Mouse (Mus musculus) forebrain, embryonic 14.5 days (tissue): ENCODE measurements around the gene Kcnc1. TPM values are rescaled to one million over a fixed set of nuclear protein-coding genes. Genes with fewer than 3 reads are reported as not detected.
A peak's percentile ranks its signal among the peaks of the same experiment; 100 is the strongest.

Experiments
- ATAC-seq: fragments of 200-750 bp; cut with Nextera tagmentation; 2 replicates; pipeline ENCODE4 v1.8.0; 2017; ENCODE audit warnings: mild to moderate bottlenecking, moderate library complexity
- DNase-seq: peaks from one replicate; pipeline ENCODE4 v3.0.0-alpha.2; 2015; ENCODE audit warnings: low spot score
- H3K27ac ChIP-seq: fragments of 300-500 bp; sonication (generic); 2 replicates; pipeline ENCODE4 v1.5.1; 2014; ENCODE audit warnings: low read depth, mild to moderate bottlenecking, control low read depth, low read length, moderate library complexity
- H3K27me3 ChIP-seq: fragments of 300-500 bp; sonication (generic); replicated peaks from 2 replicates; pipeline ENCODE4 v1.6.1; 2014; ENCODE audit warnings: low read length, control low read depth, mixed read lengths; ENCODE audit not compliant: control insufficient read depth, insufficient read depth
- H3K36me3 ChIP-seq: fragments of 300-500 bp; sonication (generic); 2 replicates; pipeline ENCODE4 v1.6.1; 2014; ENCODE audit warnings: low read length, control low read depth; ENCODE audit not compliant: control insufficient read depth, insufficient read depth
- H3K4me1 ChIP-seq: fragments of 300-500 bp; sonication (generic); 2 replicates; pipeline ENCODE4 v1.6.1; 2014; ENCODE audit warnings: antibody characterized with exemption, low read length, control low read depth; ENCODE audit not compliant: control insufficient read depth, insufficient read depth
- H3K4me2 ChIP-seq: fragments of 300-500 bp; sonication (generic); 2 replicates; pipeline ENCODE4 v1.6.1; 2014; ENCODE audit warnings: mild to moderate bottlenecking, control low read depth, low read length
- H3K4me3 ChIP-seq: fragments of 300-500 bp; sonication (generic); 2 replicates; pipeline ENCODE4 v1.5.1; 2014; ENCODE audit warnings: low read depth, low read length, control low read depth
- H3K9ac ChIP-seq: fragments of 300-500 bp; sonication (generic); 2 replicates; pipeline ENCODE4 v1.6.1; 2014; ENCODE audit warnings: mild to moderate bottlenecking, low read length, control low read depth, moderate library complexity
- H3K9me3 ChIP-seq: fragments of 300-500 bp; sonication (generic); replicated peaks from 2 replicates; pipeline ENCODE4 v1.6.1; 2016; ENCODE audit warnings: low read length, control low read depth, mixed read lengths; ENCODE audit not compliant: control insufficient read depth
- WGBS: fragments of 180-500 bp; shearing (Covaris S2); extraction: QIAGEN DNeasy Blood & Tissue Kit; methylation state at CpG from one replicate; pipeline ENCODE4 v1.1.7; 2014; 5-methylcytosine and 5-hydroxymethylcytosine counted together
- polyA plus RNA-seq: library from polyadenylated mRNA; unstranded; fragments of >200 nt; fragmentation: Nextera tagmentation; extraction: Ambion mirVana; gene quantifications from 2 replicates; pipeline ENCODE4 v1.2.1, GENCODE M21; 2014

Gene Kcnc1
- polyA plus RNA-seq, 1 experiment from 2014 or later = 3.6 TPM

DNA sequence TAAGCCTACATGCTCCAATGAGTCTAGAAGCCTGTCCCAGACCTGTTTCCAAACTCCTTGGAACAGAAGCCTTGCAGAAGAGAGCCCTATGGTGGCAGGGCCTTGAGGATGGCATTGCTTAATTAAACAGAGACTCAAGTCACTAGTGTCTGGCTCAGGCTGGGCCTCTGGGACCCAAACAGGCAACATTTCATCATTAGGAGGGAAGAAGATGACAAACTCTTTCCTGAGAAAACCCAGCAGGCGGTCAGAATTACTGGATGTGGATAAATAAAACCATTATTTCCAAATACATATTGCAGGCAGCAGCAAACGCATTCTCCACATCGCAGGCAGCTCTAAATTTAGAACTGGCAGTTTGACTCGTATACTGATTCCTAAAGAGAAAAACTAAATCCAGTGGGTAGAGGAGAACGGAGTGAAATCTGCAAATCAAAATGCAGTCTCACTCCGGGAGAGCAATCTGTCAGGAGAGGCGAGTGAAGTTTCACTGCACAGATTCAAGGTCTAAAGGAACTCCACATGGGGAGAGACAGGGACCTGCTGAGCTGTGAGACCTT is 70.2 kb downstream of the Kcnc1 start:
- H3K27ac ChIP-seq = no peak overlapping the region; the same call in 1 of the 2 replicates
- H3K27me3 ChIP-seq = no peaks in the 10 kb centered on the region
- ATAC-seq (no peak), DNase-seq (no peak)
- H3K36me3 ChIP-seq = no peaks in the 10 kb centered on the region
- no peak overlapping the region for H3K9ac ChIP-seq
- H3K4me1 ChIP-seq = no peaks in the 10 kb centered on the region
- H3K9me3 ChIP-seq = no peaks in the 10 kb centered on the region
- WGBS = 77% methylated on average over 7 of the region's 7 CpGs
- no peak overlapping the region for H3K4me3 ChIP-seq
- H3K4me2 ChIP-seq = no peak overlapping the region

DNA sequence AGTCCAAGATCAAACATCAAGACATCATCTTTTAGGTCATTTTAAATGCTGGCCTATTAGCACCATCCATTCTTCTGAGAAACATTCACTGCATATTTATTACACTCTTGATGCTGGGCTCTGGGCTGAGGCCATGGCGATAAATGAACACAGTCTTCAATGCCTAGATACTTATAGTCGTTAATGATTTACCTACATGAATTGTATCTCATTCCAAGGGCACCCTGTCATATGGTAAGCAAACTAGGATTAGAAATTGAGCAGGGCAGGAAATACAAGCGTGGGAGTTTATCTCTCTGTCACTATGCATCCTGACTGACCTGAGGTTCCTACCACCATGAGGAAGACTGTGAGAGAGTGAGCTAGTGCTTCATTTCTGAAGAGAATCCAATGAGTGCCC is 73.2 kb downstream of the Kcnc1 start:
- 78% methylated on average over 3 of the region's 3 CpGs for WGBS

DNA sequence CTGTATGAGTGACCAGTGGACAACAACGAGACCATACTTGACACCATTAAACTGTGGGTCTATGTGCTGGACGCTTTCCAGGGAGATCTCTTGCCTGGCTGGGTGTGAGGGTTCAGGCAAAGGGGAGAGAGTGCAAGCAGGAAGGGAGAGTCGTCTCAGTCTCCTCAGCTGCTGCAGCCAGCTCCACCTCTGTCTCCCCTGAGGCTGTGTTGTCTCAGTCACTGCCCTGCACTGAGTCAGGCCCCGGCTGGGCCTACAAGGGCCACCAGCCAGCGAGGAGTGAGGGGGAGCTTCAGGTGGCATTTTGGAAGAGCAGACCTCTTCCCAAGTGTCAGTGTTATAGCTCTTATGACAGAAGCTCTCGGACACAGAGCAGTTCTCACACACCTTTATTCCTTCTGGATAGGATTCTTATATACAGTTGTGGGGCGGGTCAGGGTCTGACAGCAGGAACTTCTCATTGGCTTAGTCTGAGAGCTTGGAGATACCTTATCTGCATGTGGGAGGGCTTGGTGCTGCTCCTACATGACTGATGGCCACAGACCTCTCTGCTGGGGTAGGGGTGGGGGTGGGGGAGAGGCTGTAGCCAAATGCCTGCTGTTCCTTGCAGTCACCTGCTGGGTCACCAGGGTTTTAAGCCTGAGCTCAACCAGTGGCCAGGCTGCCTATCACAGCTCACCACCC is 74.9 kb downstream of the Kcnc1 start:
- Histone ChIP-seq H3K27ac (no peak overlapping the region), H3K9ac (no peak overlapping the region), H3K9me3 (no peaks in the 10 kb centered on the region), H3K4me3 (no peak overlapping the region), H3K36me3 (no peaks in the 10 kb centered on the region), H3K4me2 (no peak overlapping the region), H3K27me3 (no peaks in the 10 kb centered on the region), H3K4me1 (no peaks in the 10 kb centered on the region; the same call in 1 of the 2 replicates)
- DNase-seq = no peak
- ATAC-seq = no peak
- WGBS = 76% methylated on average over 7 of the region's 7 CpGs

More for the DNA sequence above, 73.2 kb downstream of the Kcnc1 start:
- Histone ChIP-seq H3K4me1 (no peaks in the 10 kb centered on the region; the same call in 1 of the 2 replicates), H3K27me3 (no peaks in the 10 kb centered on the region), H3K36me3 (no peaks in the 10 kb centered on the region), H3K27ac (no peak overlapping the region), H3K9ac (no peak overlapping the region), H3K9me3 (no peaks in the 10 kb centered on the region), H3K4me3 (no peak overlapping the region), H3K4me2 (no peak overlapping the region)
- ATAC-seq = no peak
- DNase-seq = no peak

DNA sequence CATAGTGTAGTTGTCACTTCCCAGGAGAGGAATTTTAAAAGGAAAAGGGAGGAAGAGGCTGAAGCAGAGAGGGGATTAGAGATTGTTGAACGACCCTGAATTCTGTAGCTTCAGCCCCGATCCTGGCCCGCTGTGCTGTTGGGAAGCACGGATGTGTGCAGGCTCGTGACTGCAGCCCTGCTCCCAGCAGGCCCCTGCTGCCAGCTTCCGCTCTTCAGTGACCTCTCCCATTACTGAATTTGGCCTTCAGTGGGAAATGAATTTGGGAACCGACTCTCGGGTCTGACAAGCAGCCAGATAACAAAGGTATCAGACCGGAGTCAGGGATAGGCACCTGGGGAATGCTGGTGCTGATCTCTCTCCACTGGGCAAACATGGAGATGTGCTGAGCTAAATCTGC is 76.8 kb downstream of the Kcnc1 start:
- Histone ChIP-seq H3K27me3 (no peaks in the 10 kb centered on the region), H3K9me3 (no peaks in the 10 kb centered on the region), H3K4me3 (no peak overlapping the region), H3K9ac (peak overlapping the region; percentile 17; the same call in 1 of the 2 replicates), H3K27ac (no peak overlapping the region), H3K36me3 (no peaks in the 10 kb centered on the region), H3K4me2 (no peak overlapping the region), H3K4me1 (no peaks in the 10 kb centered on the region; the same call in 1 of the 2 replicates)
- DNase-seq = no peak
- ATAC-seq = no peak
- 32% methylated on average over 9 of the region's 9 CpGs for WGBS

DNA sequence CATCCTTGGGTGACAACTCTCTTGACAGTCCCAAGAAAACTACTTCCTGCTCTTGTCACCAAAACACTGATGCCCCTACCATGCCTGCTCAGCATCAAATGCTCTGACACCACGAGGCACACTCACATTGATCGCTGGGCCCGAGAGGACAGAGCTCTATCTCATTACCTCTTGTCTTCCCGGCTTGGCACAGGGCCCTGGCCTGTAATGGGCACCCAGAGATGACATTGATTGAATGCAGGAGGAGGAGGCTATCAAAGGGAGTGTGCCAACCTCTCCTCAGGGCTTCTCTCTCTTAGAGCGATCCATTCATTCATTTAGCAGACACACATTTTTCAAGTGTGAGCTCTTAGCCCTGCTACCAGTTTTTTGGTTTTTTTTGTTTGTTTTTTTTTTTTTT is 79.2 kb downstream of the Kcnc1 start:
- H3K4me2 ChIP-seq = no peak overlapping the region
- ATAC-seq (no peak), DNase-seq (peak; percentile 32)
- H3K9ac ChIP-seq = no peak overlapping the region
- no peaks in the 10 kb centered on the region; the same call in 1 of the 2 replicates for H3K4me1 ChIP-seq
- no peak overlapping the region for H3K4me3 ChIP-seq
- no peaks in the 10 kb centered on the region for H3K36me3 ChIP-seq
- WGBS = 46% methylated on average over 5 of the region's 5 CpGs
- H3K27me3 ChIP-seq = no peaks in the 10 kb centered on the region
- no peaks in the 10 kb centered on the region for H3K9me3 ChIP-seq
- no peak overlapping the region for H3K27ac ChIP-seq

DNA sequence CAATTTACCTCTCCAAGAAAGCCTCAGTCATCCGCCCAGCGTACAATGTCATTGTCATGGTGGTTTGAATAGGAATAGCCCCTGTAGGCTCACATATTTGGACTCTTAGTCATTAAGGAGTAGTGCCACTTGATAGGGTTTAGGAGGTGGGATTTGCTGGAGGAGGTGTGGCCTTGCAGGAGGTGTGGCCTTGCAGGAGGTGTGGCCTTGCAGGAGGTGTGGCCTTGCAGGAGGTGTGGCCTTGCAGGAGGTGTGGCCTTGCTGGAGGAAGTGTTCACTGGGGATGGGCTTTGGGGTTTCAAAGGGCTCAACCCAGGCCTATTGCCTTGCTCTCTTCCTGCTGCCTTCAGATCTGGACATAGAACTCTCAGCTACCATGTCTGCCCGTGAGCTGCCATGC is 81.2 kb downstream of the Kcnc1 start:
- no peak for DNase-seq
- Histone ChIP-seq H3K4me1 (no peaks in the 10 kb centered on the region; the same call in 1 of the 2 replicates), H3K27ac (no peak overlapping the region), H3K9me3 (no peaks in the 10 kb centered on the region), H3K27me3 (no peaks in the 10 kb centered on the region), H3K9ac (no peak overlapping the region), H3K36me3 (no peaks in the 10 kb centered on the region), H3K4me3 (no peak overlapping the region), H3K4me2 (no peak overlapping the region)
- ATAC-seq = no peak
- 88% methylated on average over 3 of the region's 3 CpGs for WGBS

DNA sequence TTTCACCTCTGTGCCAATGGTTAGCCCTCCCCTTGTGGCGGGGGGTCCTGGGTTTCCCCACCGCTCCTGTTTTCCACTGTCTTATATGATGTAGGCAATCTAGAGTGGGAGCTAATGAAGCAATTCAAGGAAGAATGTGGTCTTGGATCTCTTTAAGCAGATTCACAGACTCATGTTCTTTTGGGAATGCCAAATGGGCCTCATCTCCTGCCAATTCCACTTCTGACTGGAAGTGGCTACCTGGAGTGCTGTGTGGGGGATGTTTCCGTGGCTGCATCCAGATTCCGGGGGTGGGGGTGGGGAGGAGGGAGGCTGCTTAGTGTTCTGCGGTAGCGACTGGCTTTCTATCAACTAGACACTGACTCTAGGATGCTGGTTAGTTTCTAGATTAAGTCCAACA is 83.5 kb downstream of the Kcnc1 start:
- no peaks in the 10 kb centered on the region for H3K4me1 ChIP-seq
- 61% methylated on average over 6 of the region's 6 CpGs for WGBS
- DNase-seq (peak; percentile 29), ATAC-seq (no peak)
- H3K9me3 ChIP-seq = no peaks in the 10 kb centered on the region
- no peaks in the 10 kb centered on the region for H3K36me3 ChIP-seq
- H3K27me3 ChIP-seq = no peaks in the 10 kb centered on the region
- no peak overlapping the region for H3K27ac ChIP-seq
- no peak overlapping the region for H3K9ac ChIP-seq
- no peak overlapping the region for H3K4me2 ChIP-seq
- H3K4me3 ChIP-seq = no peak overlapping the region

DNA sequence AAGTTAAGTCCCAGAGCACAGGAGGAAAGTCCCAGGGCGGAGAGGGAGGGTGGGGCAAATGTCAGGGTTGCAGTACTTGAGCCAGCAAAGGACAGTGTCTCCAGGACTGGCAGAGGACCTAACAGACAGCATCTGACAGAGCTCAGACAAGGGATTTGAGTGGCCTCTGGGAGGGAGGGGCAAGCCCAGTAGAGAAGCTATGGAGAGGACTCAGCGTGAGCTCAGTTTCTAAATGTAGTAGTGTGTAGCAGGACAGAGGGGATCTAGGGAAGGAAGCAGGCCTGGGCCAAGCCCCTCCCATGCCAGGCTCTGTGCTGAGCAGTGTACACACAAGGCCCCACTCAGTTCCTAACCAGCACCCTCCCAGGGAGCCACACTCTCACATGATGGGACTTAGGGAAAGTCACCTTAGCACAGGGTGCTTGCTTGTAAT is 85.8 kb downstream of the Kcnc1 start:
- Histone ChIP-seq H3K4me2 (no peak overlapping the region), H3K4me1 (no peaks in the 10 kb centered on the region), H3K36me3 (no peaks in the 10 kb centered on the region), H3K9me3 (no peaks in the 10 kb centered on the region), H3K4me3 (no peak overlapping the region), H3K27me3 (no peaks in the 10 kb centered on the region), H3K9ac (no peak overlapping the region), H3K27ac (no peak overlapping the region)
- no peak for DNase-seq
- no peak for ATAC-seq
- 87% methylated on average over 2 of the region's 2 CpGs for WGBS

DNA sequence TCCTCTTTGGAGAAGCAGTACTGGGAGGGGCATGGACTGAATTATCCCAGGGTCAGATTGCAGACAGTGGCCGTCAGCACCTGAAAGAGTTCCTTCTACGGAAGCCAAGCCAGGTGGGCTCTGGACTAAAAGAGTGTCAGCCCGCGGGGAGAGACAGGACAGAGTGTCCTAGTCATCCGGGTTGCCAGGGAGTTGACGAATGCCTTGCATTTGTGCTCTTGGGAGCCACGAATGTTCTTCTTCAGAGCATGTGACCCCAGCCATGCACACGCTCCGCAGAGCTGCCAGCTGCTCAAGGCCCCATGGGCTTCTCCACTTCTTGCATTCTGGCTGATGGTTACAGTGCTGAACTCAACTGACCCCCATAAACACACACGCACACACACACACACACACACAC is 86.8 kb downstream of the Kcnc1 start:
- DNase-seq (no peak), ATAC-seq (no peak)
- no peaks in the 10 kb centered on the region for H3K9me3 ChIP-seq
- no peaks in the 10 kb centered on the region for H3K27me3 ChIP-seq
- H3K4me2 ChIP-seq = no peak overlapping the region
- H3K9ac ChIP-seq = no peak overlapping the region
- H3K36me3 ChIP-seq = no peaks in the 10 kb centered on the region
- no peak overlapping the region for H3K4me3 ChIP-seq
- no peak overlapping the region for H3K27ac ChIP-seq
- no peaks in the 10 kb centered on the region for H3K4me1 ChIP-seq
- 82% methylated on average over 10 of the region's 10 CpGs for WGBS
